Mouse (Mus musculus): ENCODE measurements around the gene Crim1. TPM values are rescaled to one million over a fixed set of nuclear protein-coding genes. Genes with fewer than 3 reads are reported as not detected.

Gene Crim1
- polyA plus RNA-seq, 1 experiment from 2014 or later = 0.41 TPM

- Histone ChIP-seq H3K4me1 (ENCODE audit: control insufficient read depth, low read depth, low read length) (peaks cover 17% of the 10 kb centered on the region), H3K9ac (ENCODE audit: low read depth, low read length) (no peak overlapping the region), H3K9me3 (replicated peaks; ENCODE audit: control insufficient read depth, low read length) (no peaks in the 10 kb centered on the region), H3K36me3 (ENCODE audit: control insufficient read depth, insufficient read depth) (no peaks in the 10 kb centered on the region), H3K4me3 (ENCODE audit: low read depth, low read length) (no peak overlapping the region), H3K27ac (ENCODE audit: low read length) (no peak overlapping the region), H3K4me2 (ENCODE audit: low read depth, low read length) (no peak overlapping the region), H3K27me3 (ENCODE audit: control insufficient read depth, insufficient read depth, low read depth, low read length) (no peaks in the 10 kb centered on the region)
- 77% methylated on average over 10 of the region's 10 CpGs for WGBS (ENCODE audit: insufficient replicate concordance)
- no peak for ATAC-seq (ENCODE audit: low read depth)
Measured at GRCm38 (mm10) chr17:78292827-78293488, 92.9 kb downstream of the Crim1 start.

- Histone ChIP-seq H3K9me3 (replicated peaks; ENCODE audit: control insufficient read depth, low read length) (no peaks in the 10 kb centered on the region), H3K4me1 (ENCODE audit: control insufficient read depth, low read depth, low read length) (peaks cover 8% of the 10 kb centered on the region), H3K27ac (ENCODE audit: low read length) (no peak overlapping the region), H3K36me3 (ENCODE audit: control insufficient read depth, insufficient read depth) (no peaks in the 10 kb centered on the region), H3K27me3 (ENCODE audit: control insufficient read depth, insufficient read depth, low read depth, low read length) (no peaks in the 10 kb centered on the region), H3K4me2 (ENCODE audit: low read depth, low read length) (no peak overlapping the region), H3K9ac (ENCODE audit: low read depth, low read length) (no peak overlapping the region), H3K4me3 (ENCODE audit: low read depth, low read length) (no peak overlapping the region)
- 62% methylated on average over 7 of the region's 7 CpGs for WGBS (ENCODE audit: insufficient replicate concordance)
- no peak for ATAC-seq (ENCODE audit: low read depth)
Measured at GRCm38 (mm10) chr17:78295979-78296378, 95.9 kb downstream of the Crim1 start.

DNA sequence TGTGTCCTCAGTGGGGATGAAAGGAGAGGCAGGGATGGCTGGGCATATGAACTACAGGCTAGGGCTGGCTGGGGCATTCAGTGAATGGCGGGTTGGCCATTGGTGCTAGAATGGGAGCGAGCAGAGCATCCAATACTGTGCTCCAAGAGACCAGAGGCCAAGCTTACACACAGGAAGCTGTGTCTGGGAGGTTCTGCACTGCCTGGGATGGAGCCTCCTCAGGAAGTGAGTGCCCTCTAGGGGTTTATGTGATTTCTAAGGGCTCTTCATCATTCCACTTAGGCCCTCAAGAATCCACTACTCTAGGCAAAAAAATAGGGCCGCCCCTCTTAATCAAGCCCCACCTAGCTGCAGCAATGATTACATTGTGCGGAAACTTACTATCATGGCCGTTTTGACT, 98.1 kb downstream of the Crim1 start:
- Histone ChIP-seq H3K9ac (ENCODE audit: low read depth, low read length) (no peak overlapping the region), H3K4me2 (ENCODE audit: low read depth, low read length) (no peak overlapping the region), H3K27me3 (ENCODE audit: control insufficient read depth, insufficient read depth, low read depth, low read length) (no peaks in the 10 kb centered on the region), H3K4me3 (ENCODE audit: low read depth, low read length) (no peak overlapping the region), H3K27ac (ENCODE audit: low read length) (no peak overlapping the region), H3K9me3 (replicated peaks; ENCODE audit: control insufficient read depth, low read length) (no peaks in the 10 kb centered on the region), H3K36me3 (ENCODE audit: control insufficient read depth, insufficient read depth) (no peaks in the 10 kb centered on the region), H3K4me1 (ENCODE audit: control insufficient read depth, low read depth, low read length) (peaks cover 11% of the 10 kb centered on the region)
- no peak for ATAC-seq (ENCODE audit: low read depth)
- WGBS (ENCODE audit: insufficient replicate concordance) = 61% methylated on average over 5 of the region's 5 CpGs

DNA sequence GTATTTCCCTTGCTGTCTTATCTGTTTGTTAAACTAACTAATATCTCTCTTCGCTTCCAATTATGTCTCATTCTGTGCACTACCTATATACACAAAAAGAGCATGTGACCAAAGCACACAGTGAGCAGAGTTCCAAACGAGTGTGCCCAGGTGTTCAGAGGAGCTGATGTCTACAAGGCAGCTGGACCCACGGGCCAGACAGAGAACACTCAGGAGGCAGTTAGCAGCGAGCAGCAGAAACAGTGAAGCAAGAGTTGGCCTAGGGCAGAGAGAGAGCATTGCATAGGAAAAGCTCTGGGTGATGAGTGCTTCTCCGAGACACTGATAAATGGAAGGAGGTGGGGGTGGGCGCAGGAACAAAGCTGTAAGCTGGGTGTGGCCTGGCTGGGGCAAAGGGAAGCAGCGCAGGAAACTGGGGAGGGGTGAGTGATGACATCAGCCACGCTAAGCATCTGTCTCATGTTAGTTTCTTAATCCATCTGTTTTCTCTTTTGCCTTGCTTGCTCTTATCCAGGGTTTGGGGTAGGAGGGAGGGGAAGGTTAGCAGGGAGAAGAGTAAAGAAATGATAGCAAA, 99.0 kb downstream of the Crim1 start:
- no peaks in the 10 kb centered on the region for H3K27me3 ChIP-seq (ENCODE audit: control insufficient read depth, insufficient read depth, low read depth, low read length)
- ATAC-seq (ENCODE audit: low read depth) = no peak
- H3K9ac ChIP-seq (ENCODE audit: low read depth, low read length) = no peak overlapping the region
- no peaks in the 10 kb centered on the region for H3K36me3 ChIP-seq (ENCODE audit: control insufficient read depth, insufficient read depth)
- no peaks in the 10 kb centered on the region for H3K9me3 ChIP-seq (replicated peaks; ENCODE audit: control insufficient read depth, low read length)
- H3K4me2 ChIP-seq (ENCODE audit: low read depth, low read length) = no peak overlapping the region
- WGBS (ENCODE audit: insufficient replicate concordance) = 20% methylated on average over 8 of the region's 8 CpGs
- H3K4me3 ChIP-seq (ENCODE audit: low read depth, low read length) = no peak overlapping the region
- peaks cover 16% of the 10 kb centered on the region for H3K4me1 ChIP-seq (ENCODE audit: control insufficient read depth, low read depth, low read length)
- H3K27ac ChIP-seq (ENCODE audit: low read length) = no peak overlapping the region

DNA sequence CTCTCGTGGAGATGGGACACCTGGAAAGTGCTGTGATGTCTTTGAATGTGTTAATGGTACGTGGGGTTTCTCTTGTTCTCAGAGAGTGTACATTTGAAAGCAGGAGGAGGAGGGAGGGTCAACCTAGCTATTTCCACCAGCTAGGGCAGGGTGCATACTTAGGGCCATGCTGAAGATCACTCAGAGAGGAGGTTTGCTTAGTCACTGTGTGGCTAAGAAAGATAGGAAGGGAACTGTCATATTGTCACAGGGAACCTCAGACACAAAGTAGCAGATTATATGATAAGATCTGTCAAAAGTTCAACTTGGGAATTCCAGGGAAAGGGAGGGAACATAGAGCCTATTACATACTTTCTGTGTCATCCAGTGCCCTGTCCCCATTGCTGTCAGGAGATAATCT, 103.0 kb downstream of the Crim1 start:
- H3K36me3 ChIP-seq (ENCODE audit: control insufficient read depth, insufficient read depth) = no peaks in the 10 kb centered on the region
- no peaks in the 10 kb centered on the region for H3K9me3 ChIP-seq (replicated peaks; ENCODE audit: control insufficient read depth, low read length)
- WGBS (ENCODE audit: insufficient replicate concordance) = 19% methylated on average over 2 of the region's 2 CpGs
- H3K4me1 ChIP-seq (ENCODE audit: control insufficient read depth, low read depth, low read length) = peaks cover 13% of the 10 kb centered on the region
- H3K27ac ChIP-seq (ENCODE audit: low read length) = 0 out of 2 replicates have a peak overlapping the region, but pooled peaks have one; percentile 10
- no peak overlapping the region for H3K9ac ChIP-seq (ENCODE audit: low read depth, low read length)
- peak; percentile 90 for ATAC-seq (ENCODE audit: low read depth)
- no peaks in the 10 kb centered on the region for H3K27me3 ChIP-seq (ENCODE audit: control insufficient read depth, insufficient read depth, low read depth, low read length)
- no peak overlapping the region for H3K4me2 ChIP-seq (ENCODE audit: low read depth, low read length)
- H3K4me3 ChIP-seq (ENCODE audit: low read depth, low read length) = no peak overlapping the region

- peaks cover 11% of the 10 kb centered on the region for H3K4me1 ChIP-seq (ENCODE audit: control insufficient read depth, low read depth, low read length)
- no peak overlapping the region for H3K4me2 ChIP-seq (ENCODE audit: low read depth, low read length)
- WGBS (ENCODE audit: insufficient replicate concordance) = 85% methylated on average over 13 of the region's 13 CpGs
- no peaks in the 10 kb centered on the region for H3K27me3 ChIP-seq (ENCODE audit: control insufficient read depth, insufficient read depth, low read depth, low read length)
- H3K9ac ChIP-seq (ENCODE audit: low read depth, low read length) = no peak overlapping the region
- H3K4me3 ChIP-seq (ENCODE audit: low read depth, low read length) = no peak overlapping the region
- H3K27ac ChIP-seq (ENCODE audit: low read length) = no peak overlapping the region
- no peak for ATAC-seq (ENCODE audit: low read depth)
- no peaks in the 10 kb centered on the region for H3K36me3 ChIP-seq (ENCODE audit: control insufficient read depth, insufficient read depth)
- no peaks in the 10 kb centered on the region for H3K9me3 ChIP-seq (replicated peaks; ENCODE audit: control insufficient read depth, low read length)
Measured at GRCm38 (mm10) chr17:78304059-78304458, 104.0 kb downstream of the Crim1 start.

GRCm38 (mm10) chr17:78306434-78306833, 106.4 kb downstream of the Crim1 start:
- Histone ChIP-seq H3K27me3 (ENCODE audit: control insufficient read depth, insufficient read depth, low read depth, low read length) (no peaks in the 10 kb centered on the region), H3K4me3 (ENCODE audit: low read depth, low read length) (no peak overlapping the region), H3K9ac (ENCODE audit: low read depth, low read length) (no peak overlapping the region), H3K9me3 (replicated peaks; ENCODE audit: control insufficient read depth, low read length) (no peaks in the 10 kb centered on the region), H3K4me2 (ENCODE audit: low read depth, low read length) (no peak overlapping the region), H3K36me3 (ENCODE audit: control insufficient read depth, insufficient read depth) (no peaks in the 10 kb centered on the region), H3K27ac (ENCODE audit: low read length) (no peak overlapping the region), H3K4me1 (ENCODE audit: control insufficient read depth, low read depth, low read length) (peaks cover 11% of the 10 kb centered on the region)
- ATAC-seq (ENCODE audit: low read depth) = no peak
- WGBS (ENCODE audit: insufficient replicate concordance) = 67% methylated on average over 9 of the region's 9 CpGs

DNA sequence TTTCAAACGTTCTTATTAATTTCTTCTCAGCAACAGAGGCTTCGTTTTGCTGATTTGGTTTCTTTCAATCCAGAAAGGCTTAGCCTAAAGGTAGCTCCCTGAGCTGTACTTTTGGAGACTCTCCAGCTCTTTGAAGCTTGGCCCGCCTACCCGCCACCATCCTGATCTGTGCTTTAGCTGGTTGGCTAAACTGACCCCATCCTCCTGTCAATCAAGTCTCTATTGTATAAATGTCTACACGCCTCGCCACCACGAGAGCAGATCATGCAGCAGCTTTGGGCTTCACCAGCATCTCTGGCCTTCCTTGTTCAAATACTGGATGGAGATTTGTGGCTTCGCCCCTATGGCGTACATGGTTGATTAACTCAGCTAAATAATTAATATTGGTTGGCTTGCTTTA, 108.2 kb downstream of the Crim1 start:
- Histone ChIP-seq H3K4me1 (ENCODE audit: control insufficient read depth, low read depth, low read length) (peaks cover 4% of the 10 kb centered on the region), H3K27me3 (ENCODE audit: control insufficient read depth, insufficient read depth, low read depth, low read length) (no peaks in the 10 kb centered on the region), H3K4me3 (ENCODE audit: low read depth, low read length) (no peak overlapping the region), H3K9ac (ENCODE audit: low read depth, low read length) (no peak overlapping the region), H3K36me3 (ENCODE audit: control insufficient read depth, insufficient read depth) (no peaks in the 10 kb centered on the region), H3K9me3 (replicated peaks; ENCODE audit: control insufficient read depth, low read length) (no peaks in the 10 kb centered on the region), H3K4me2 (ENCODE audit: low read depth, low read length) (no peak overlapping the region), H3K27ac (ENCODE audit: low read length) (no peak overlapping the region)
- WGBS (ENCODE audit: insufficient replicate concordance) = 79% methylated on average over 9 of the region's 9 CpGs
- no peak for ATAC-seq (ENCODE audit: low read depth)

DNA sequence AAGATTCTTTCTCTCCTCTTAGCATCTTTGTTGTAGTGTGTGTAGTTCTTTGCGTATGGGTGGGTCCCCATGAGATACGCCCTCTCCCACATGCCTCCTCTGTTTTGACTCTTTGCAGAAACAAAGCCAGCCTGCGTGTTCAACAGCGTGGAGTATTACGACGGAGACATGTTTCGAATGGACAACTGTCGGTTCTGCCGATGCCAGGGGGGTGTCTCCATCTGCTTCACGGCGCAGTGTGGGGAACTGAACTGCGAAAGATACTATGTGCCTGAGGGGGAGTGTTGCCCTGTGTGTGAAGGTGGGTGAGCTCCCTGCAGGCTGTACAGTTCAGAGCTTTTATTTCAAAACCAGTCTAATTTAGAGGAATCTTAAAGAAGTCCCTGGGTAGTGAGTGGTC, 113.0 kb downstream of the Crim1 start:
- no peak for ATAC-seq (ENCODE audit: low read depth)

More for the DNA sequence above, 113.0 kb downstream of the Crim1 start:
- no peak overlapping the region for H3K4me3 ChIP-seq (ENCODE audit: low read depth, low read length)
- no peaks in the 10 kb centered on the region for H3K4me1 ChIP-seq (ENCODE audit: control insufficient read depth, low read depth, low read length)
- H3K9me3 ChIP-seq (replicated peaks; ENCODE audit: control insufficient read depth, low read length) = no peaks in the 10 kb centered on the region
- H3K9ac ChIP-seq (ENCODE audit: low read depth, low read length) = no peak overlapping the region
- H3K36me3 ChIP-seq (ENCODE audit: control insufficient read depth, insufficient read depth) = no peaks in the 10 kb centered on the region
- H3K27me3 ChIP-seq (ENCODE audit: control insufficient read depth, insufficient read depth, low read depth, low read length) = no peaks in the 10 kb centered on the region
- 89% methylated on average over 12 of the region's 12 CpGs for WGBS (ENCODE audit: insufficient replicate concordance)
- H3K4me2 ChIP-seq (ENCODE audit: low read depth, low read length) = no peak overlapping the region
- no peak overlapping the region for H3K27ac ChIP-seq (ENCODE audit: low read length)

Measured in liver, embryonic 16.5 days (tissue).